Mouse (Mus musculus) lung, adult 2 months (tissue): ENCODE measurements around the gene Galk1.

Experiments used
- CTCF ChIP-seq: fragments of 200-500 bp; IDR thresholded peaks from 2 replicates; pipeline ENCODE4 v1.5.1; 2011; ENCODE audit warnings: mild to moderate bottlenecking, low read length, control low read depth; ENCODE audit not compliant: insufficient read depth
- POLR2A ChIP-seq: fragments of 200-500 bp; IDR thresholded peaks from 2 replicates; pipeline ENCODE4 v1.6.1; 2011; ENCODE audit warnings: low read depth, mild to moderate bottlenecking, control low read depth, low read length, borderline replicate concordance; ENCODE audit errors: extremely low read depth

GRCm38 (mm10) chr11:115997662-115998061 is 14.9 kb downstream of the Galk1 start:
- no peak for TF ChIP-seq CTCF
- no peak for TF ChIP-seq POLR2A
